In the genomic region with DNA sequence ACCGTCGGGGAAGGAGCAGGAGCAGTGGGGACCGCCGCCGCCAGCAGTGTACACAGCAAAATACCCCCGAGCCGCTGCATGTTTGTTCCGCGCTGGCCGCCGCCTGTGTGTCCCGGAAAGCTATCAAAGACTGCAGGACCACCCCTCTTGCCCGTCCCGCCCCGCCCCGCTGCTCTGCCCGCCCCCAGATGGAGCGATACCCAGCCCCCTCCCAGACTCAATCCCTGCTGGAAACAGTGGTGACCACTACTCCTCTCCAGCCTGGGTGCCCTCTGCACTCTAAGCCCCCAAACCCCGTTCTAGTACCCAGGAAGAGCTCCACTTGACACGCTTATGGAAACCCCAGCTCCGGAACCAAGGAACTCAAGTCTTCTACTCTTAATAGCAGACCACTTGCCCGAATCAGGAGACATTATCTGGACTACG, we compare ENCODE assay signal across 8 mouse cellular contexts. TPM values are rescaled to one million over a fixed set of nuclear protein-coding genes. Genes with fewer than 3 reads are reported as not detected.
A peak's percentile ranks its signal among the peaks of the same experiment; 100 is the strongest.
DNase-seq lines count a peak whose midpoint lies in the region; ATAC-seq and TF ChIP-seq lines count a peak whose summit lies in the region.

No protein-coding gene starts in this region.

- no peaks in the 10 kb centered on the region for H3K36me3 ChIP-seq in kidney, embryonic 16.5 days (ENCODE audit: insufficient read depth, low read length)
- H3K36me3 ChIP-seq in hindbrain, embryonic 10.5 days, result no peaks in the 10 kb centered on the region
- H3K36me3 ChIP-seq in liver, embryonic 14.5 days (replicated peaks; ENCODE audit: control insufficient read depth, insufficient read depth, low read depth), result no peaks in the 10 kb centered on the region
- H3K36me3 ChIP-seq in stomach, embryonic 14.5 days (ENCODE audit: control insufficient read depth, insufficient read depth, low read length), result no peaks in the 10 kb centered on the region

- peak overlapping the region; percentile 73 for H3K4me2 ChIP-seq in kidney, embryonic 16.5 days (replicated peaks; ENCODE audit: low read depth, low read length)
- H3K4me2 ChIP-seq in liver, embryonic 14.5 days (ENCODE audit: low read depth), result peak overlapping the region; percentile 43
- H3K4me2 ChIP-seq in stomach, embryonic 14.5 days (replicated peaks; ENCODE audit: low read depth, low read length), result peak overlapping the region; percentile 54

- no peak for DNase-seq in kidney, adult 8-10 months
- DNase-seq in hindbrain, embryonic 10.5 days (ENCODE audit: low spot score), result peak; percentile 63
- no peak for DNase-seq in liver, embryonic 14.5 days (ENCODE audit: low read depth in 3 of 3, low spot score in 3 of 3)
- DNase-seq in thymus, adult 18-20 months, result no peak

- 0 out of 2 replicates have a peak, but pooled peaks have one; percentile 0 for TF ChIP-seq POLR2A in cortical plate, adult 2 months (IDR thresholded peaks at IDR 0.05; ENCODE audit: extremely low read depth, insufficient read depth, low read length)

- WGBS in kidney, embryonic 16.5 days, result under 1% methylated on average over 23 of the region's 23 CpGs
- 1% methylated on average over 23 of the region's 23 CpGs for WGBS in hindbrain, embryonic 10.5 days
- 3% methylated on average over 23 of the region's 23 CpGs for WGBS in liver, embryonic 14.5 days (ENCODE audit: insufficient replicate concordance)
- 2% methylated on average over 20 of the region's 23 CpGs for WGBS in stomach, embryonic 14.5 days

- H3K4me3 ChIP-seq in kidney, embryonic 16.5 days (ENCODE audit: low read length), result peak overlapping the region; percentile 56
- H3K4me3 ChIP-seq in cortical plate, adult 2 months (ENCODE audit: insufficient read depth, low read length), result peak overlapping the region; percentile 58
- peak overlapping the region; percentile 62 for H3K4me3 ChIP-seq in hindbrain, embryonic 10.5 days
- H3K4me3 ChIP-seq in liver, embryonic 14.5 days (ENCODE audit: insufficient read depth in 1 of 2, low read depth in 2 of 2, low read length in 2 of 2), result peak overlapping the region; percentile 8 to 40
- peak overlapping the region; percentile 43 for H3K4me3 ChIP-seq in stomach, embryonic 14.5 days (ENCODE audit: low read depth, low read length)

- peaks cover 14% of the 10 kb centered on the region for H3K4me1 ChIP-seq in kidney, embryonic 16.5 days (ENCODE audit: insufficient read depth, low read length)
- peaks cover 3% of the 10 kb centered on the region; the same call in 1 of the 2 replicates for H3K4me1 ChIP-seq in cortical plate, adult 2 months (ENCODE audit: control insufficient read depth, insufficient read depth, low read length)
- H3K4me1 ChIP-seq in hindbrain, embryonic 10.5 days (replicated peaks), result peaks cover 36% of the 10 kb centered on the region
- H3K4me1 ChIP-seq in liver, embryonic 14.5 days (replicated peaks; ENCODE audit: control insufficient read depth in 2 of 2, insufficient read depth in 2 of 2, low read length in 1 of 2), result peaks cover 0 to 2% of the 10 kb centered on the region in 2 experiments; a peak in 1 of 4 replicates
- H3K4me1 ChIP-seq in stomach, embryonic 14.5 days (ENCODE audit: control insufficient read depth, insufficient read depth, low read length), result peaks cover 19% of the 10 kb centered on the region

- H3K9ac ChIP-seq in kidney, embryonic 16.5 days (replicated peaks; ENCODE audit: low read length), result peak overlapping the region; percentile 68
- no peak overlapping the region for H3K9ac ChIP-seq in liver, embryonic 14.5 days (replicated peaks)
- H3K9ac ChIP-seq in stomach, embryonic 14.5 days (replicated peaks; ENCODE audit: low read depth, low read length), result peak overlapping the region; percentile 21; the same call in 1 of the 2 replicates

- peak overlapping the region; percentile 52; the same call in 1 of the 2 replicates for H3K27ac ChIP-seq in kidney, embryonic 16.5 days (ENCODE audit: low read length)
- peak overlapping the region; percentile 7; the same call in 1 of the 2 replicates for H3K27ac ChIP-seq in cortical plate, adult 2 months (ENCODE audit: insufficient read depth, low read length)
- peak overlapping the region; percentile 82 for H3K27ac ChIP-seq in hindbrain, embryonic 10.5 days
- no peak overlapping the region for H3K27ac ChIP-seq in liver, embryonic 14.5 days
- peak overlapping the region; percentile 55; the same call in 1 of the 2 replicates for H3K27ac ChIP-seq in stomach, embryonic 14.5 days (ENCODE audit: low read length)

- TF ChIP-seq EP300 in liver, embryonic 14.5 days (IDR thresholded peaks at IDR 0.05; ENCODE audit: low read depth), result no peak

- no peaks in the 10 kb centered on the region for H3K9me3 ChIP-seq in kidney, embryonic 16.5 days (ENCODE audit: low read length)
- no peaks in the 10 kb centered on the region for H3K9me3 ChIP-seq in hindbrain, embryonic 10.5 days
- H3K9me3 ChIP-seq in liver, embryonic 14.5 days (ENCODE audit: control insufficient read depth, low read length), result no peaks in the 10 kb centered on the region
- no peaks in the 10 kb centered on the region for H3K9me3 ChIP-seq in stomach, embryonic 14.5 days (ENCODE audit: control insufficient read depth, low read depth, low read length)

- no peak for TF ChIP-seq CTCF in cortical plate, adult 2 months (IDR thresholded peaks at IDR 0.05; ENCODE audit: extremely low read depth, insufficient read depth, low read length)
- TF ChIP-seq CTCF in liver, embryonic 14.5 days (IDR thresholded peaks at IDR 0.05; ENCODE audit: low read depth), result no peak

- ATAC-seq in kidney, embryonic 16.5 days (ENCODE audit: low FRiP score, low TSS enrichment), result peak; percentile 75
- no peak for ATAC-seq in liver, embryonic 14.5 days (ENCODE audit: insufficient read depth)
- peak; percentile 58 for ATAC-seq in stomach, embryonic 14.5 days (ENCODE audit: insufficient number of reproducible peaks, insufficient read depth, low FRiP score, low read depth)
- ATAC-seq in frontal cortex, adult (ENCODE audit: low TSS enrichment), result no peak; the same call in none of the 2 replicates

- H3K27me3 ChIP-seq in kidney, embryonic 16.5 days (ENCODE audit: insufficient read depth, low read length), result no peaks in the 10 kb centered on the region
- peaks cover 44% of the 10 kb centered on the region for H3K27me3 ChIP-seq in hindbrain, embryonic 10.5 days (ENCODE audit: insufficient read depth, poor library complexity, severe bottlenecking)
- H3K27me3 ChIP-seq in liver, embryonic 14.5 days (ENCODE audit: control insufficient read depth, insufficient read depth, low read length), result peaks cover 14% of the 10 kb centered on the region
- H3K27me3 ChIP-seq in stomach, embryonic 14.5 days (ENCODE audit: control insufficient read depth, insufficient read depth, low read length), result no peaks in the 10 kb centered on the region

RNA-seq across cellular contexts. Expression of a gene that starts 0.5 kb away (rescaled TPM):
- polyA plus RNA-seq in kidney, embryonic 16.5 days (2015; fragmentation: Nextera tagmentation; extraction: Ambion mirVana), result 26.4 and 27.5 TPM in 2 replicates
- 144 and 166 TPM in 2 replicates for polyA plus RNA-seq in cortical plate, adult 2 months (2012; rRNA removed)
- polyA plus RNA-seq in hindbrain, embryonic 10.5 days (2016; fragmentation: Nextera tagmentation; extraction: Ambion mirVana), result 7.3 and 9.0 TPM in 2 replicates
- 1.1 and 1.5 TPM in 2 replicates for polyA plus RNA-seq in liver, embryonic 14.5 days (2012; rRNA removed)
- polyA plus RNA-seq in liver, embryonic 14.5 days (2014; fragmentation: Nextera tagmentation; extraction: Ambion mirVana), result 2.3 and 2.4 TPM in 2 replicates
- 29.5 and 31.5 TPM in 2 replicates for polyA plus RNA-seq in stomach, embryonic 14.5 days (2014; fragmentation: Nextera tagmentation; extraction: Ambion mirVana)

Comparison
In these comparisons a context has a peak if more than half of its experiments do, and no peak if none do; other contexts are left out.
1. ATAC-seq: peak in kidney, embryonic 16.5 days (single experiment) and stomach, embryonic 14.5 days (single experiment); none in liver, embryonic 14.5 days (single experiment) and frontal cortex, adult (single experiment).
2. Peak in every context shown above with its lines, with median percentiles within 50 percentile points of each other: H3K4me2 ChIP-seq and H3K4me3 ChIP-seq.